Mouse (Mus musculus): ENCODE results near the gene Agbl1. TPM values are rescaled to one million over a fixed set of nuclear protein-coding genes. Genes with fewer than 3 reads are reported as not detected.

Agbl1 gene
- polyA plus RNA-seq, 1 experiment from 2014 or later = not detected

- Histone ChIP-seq H3K36me3 (ENCODE audit: control insufficient read depth, insufficient read depth) (no peaks in the 10 kb centered on the region), H3K9ac (ENCODE audit: low read depth, low read length) (no peak overlapping the region), H3K27ac (ENCODE audit: low read depth, low read length) (no peak overlapping the region), H3K4me1 (replicated peaks; ENCODE audit: control insufficient read depth, insufficient read depth, low read length) (no peaks in the 10 kb centered on the region), H3K4me2 (replicated peaks; ENCODE audit: low read depth) (no peak overlapping the region), H3K4me3 (ENCODE audit: low read depth, low read length) (no peak overlapping the region), H3K9me3 (ENCODE audit: control insufficient read depth) (no peaks in the 10 kb centered on the region), H3K27me3 (replicated peaks; ENCODE audit: control insufficient read depth, insufficient read depth, low read length) (no peaks in the 10 kb centered on the region)
- no peak for TF ChIP-seq CTCF (IDR thresholded peaks at IDR 0.05; ENCODE audit: low read depth)
- WGBS = 67% methylated on average over 4 of the region's 4 CpGs
- no peak for ATAC-seq
These were observed 209.3 kb downstream of the Agbl1 start for GRCm38 (mm10) chr7:76438988-76439387.

- no peak overlapping the region for H3K27ac ChIP-seq (ENCODE audit: low read depth, low read length)
- ATAC-seq = no peak
- no peaks in the 10 kb centered on the region for H3K27me3 ChIP-seq (replicated peaks; ENCODE audit: control insufficient read depth, insufficient read depth, low read length)
- WGBS = 65% methylated on average over 5 of the region's 5 CpGs
- TF ChIP-seq CTCF (IDR thresholded peaks at IDR 0.05; ENCODE audit: low read depth) = no peak
- H3K4me1 ChIP-seq (replicated peaks; ENCODE audit: control insufficient read depth, insufficient read depth, low read length) = no peaks in the 10 kb centered on the region
- H3K9ac ChIP-seq (ENCODE audit: low read depth, low read length) = no peak overlapping the region
- no peaks in the 10 kb centered on the region for H3K9me3 ChIP-seq (ENCODE audit: control insufficient read depth)
- no peak overlapping the region for H3K4me2 ChIP-seq (replicated peaks; ENCODE audit: low read depth)
- no peak overlapping the region for H3K4me3 ChIP-seq (ENCODE audit: low read depth, low read length)
- H3K36me3 ChIP-seq (ENCODE audit: control insufficient read depth, insufficient read depth) = no peaks in the 10 kb centered on the region
These were observed 232.8 kb downstream of the Agbl1 start for GRCm38 (mm10) chr7:76462361-76463001.

- H3K4me1 ChIP-seq (replicated peaks; ENCODE audit: control insufficient read depth, insufficient read depth, low read length) = no peaks in the 10 kb centered on the region
- no peak for ATAC-seq
- no peaks in the 10 kb centered on the region for H3K9me3 ChIP-seq (ENCODE audit: control insufficient read depth)
- no peaks in the 10 kb centered on the region for H3K27me3 ChIP-seq (replicated peaks; ENCODE audit: control insufficient read depth, insufficient read depth, low read length)
- H3K27ac ChIP-seq (ENCODE audit: low read depth, low read length) = no peak overlapping the region
- no peak overlapping the region for H3K4me2 ChIP-seq (replicated peaks; ENCODE audit: low read depth)
- no peak for TF ChIP-seq CTCF (IDR thresholded peaks at IDR 0.05; ENCODE audit: low read depth)
- WGBS = 72% methylated on average over 2 of the region's 2 CpGs
- H3K36me3 ChIP-seq (ENCODE audit: control insufficient read depth, insufficient read depth) = no peaks in the 10 kb centered on the region
- no peak overlapping the region for H3K4me3 ChIP-seq (ENCODE audit: low read depth, low read length)
- H3K9ac ChIP-seq (ENCODE audit: low read depth, low read length) = no peak overlapping the region
These were observed 236.7 kb downstream of the Agbl1 start for GRCm38 (mm10) chr7:76466427-76466826.

GRCm38 (mm10) chr7:76474233-76474632 is 244.5 kb downstream of the Agbl1 start:
- Histone ChIP-seq H3K9ac (ENCODE audit: low read depth, low read length) (no peak overlapping the region), H3K36me3 (ENCODE audit: control insufficient read depth, insufficient read depth) (no peaks in the 10 kb centered on the region), H3K27me3 (replicated peaks; ENCODE audit: control insufficient read depth, insufficient read depth, low read length) (no peaks in the 10 kb centered on the region), H3K9me3 (ENCODE audit: control insufficient read depth) (no peaks in the 10 kb centered on the region), H3K4me1 (replicated peaks; ENCODE audit: control insufficient read depth, insufficient read depth, low read length) (no peaks in the 10 kb centered on the region), H3K27ac (ENCODE audit: low read depth, low read length) (no peak overlapping the region), H3K4me2 (replicated peaks; ENCODE audit: low read depth) (no peak overlapping the region), H3K4me3 (ENCODE audit: low read depth, low read length) (no peak overlapping the region)
- ATAC-seq = no peak
- 56% methylated on average over 6 of the region's 6 CpGs for WGBS
- TF ChIP-seq CTCF (IDR thresholded peaks at IDR 0.05; ENCODE audit: low read depth) = no peak

GRCm38 (mm10) chr7:76485546-76485945 is 255.9 kb downstream of the Agbl1 start:
- H3K4me2 ChIP-seq (replicated peaks; ENCODE audit: low read depth) = no peak overlapping the region
- no peaks in the 10 kb centered on the region for H3K36me3 ChIP-seq (ENCODE audit: control insufficient read depth, insufficient read depth)
- H3K4me3 ChIP-seq (ENCODE audit: low read depth, low read length) = no peak overlapping the region
- WGBS = 75% methylated on average over 2 of the region's 2 CpGs
- H3K4me1 ChIP-seq (replicated peaks; ENCODE audit: control insufficient read depth, insufficient read depth, low read length) = no peaks in the 10 kb centered on the region
- H3K27me3 ChIP-seq (replicated peaks; ENCODE audit: control insufficient read depth, insufficient read depth, low read length) = no peaks in the 10 kb centered on the region
- H3K9ac ChIP-seq (ENCODE audit: low read depth, low read length) = no peak overlapping the region
- ATAC-seq = no peak
- TF ChIP-seq CTCF (IDR thresholded peaks at IDR 0.05; ENCODE audit: low read depth) = no peak
- H3K9me3 ChIP-seq (ENCODE audit: control insufficient read depth) = no peaks in the 10 kb centered on the region
- no peak overlapping the region for H3K27ac ChIP-seq (ENCODE audit: low read depth, low read length)

GRCm38 (mm10) chr7:76487519-76487918 is 257.8 kb downstream of the Agbl1 start:
- no peak overlapping the region for H3K4me3 ChIP-seq (ENCODE audit: low read depth, low read length)
- 75% methylated on average over 5 of the region's 5 CpGs for WGBS

More at GRCm38 (mm10) chr7:76487519-76487918, 257.8 kb downstream of the Agbl1 start:
- no peak overlapping the region for H3K27ac ChIP-seq (ENCODE audit: low read depth, low read length)
- no peak overlapping the region for H3K4me2 ChIP-seq (replicated peaks; ENCODE audit: low read depth)
- H3K27me3 ChIP-seq (replicated peaks; ENCODE audit: control insufficient read depth, insufficient read depth, low read length) = no peaks in the 10 kb centered on the region
- no peaks in the 10 kb centered on the region for H3K36me3 ChIP-seq (ENCODE audit: control insufficient read depth, insufficient read depth)
- no peak for ATAC-seq
- H3K9ac ChIP-seq (ENCODE audit: low read depth, low read length) = no peak overlapping the region
- TF ChIP-seq CTCF (IDR thresholded peaks at IDR 0.05; ENCODE audit: low read depth) = no peak
- H3K4me1 ChIP-seq (replicated peaks; ENCODE audit: control insufficient read depth, insufficient read depth, low read length) = no peaks in the 10 kb centered on the region
- H3K9me3 ChIP-seq (ENCODE audit: control insufficient read depth) = no peaks in the 10 kb centered on the region
